Mouse (Mus musculus) liver, embryonic 11.5 days (tissue): ENCODE data around the gene Paqr8. TPM values are rescaled to one million over a fixed set of nuclear protein-coding genes. Genes with fewer than 3 reads are reported as not detected.

ENCODE experiments used
- ATAC-seq: fragments of 200-750 bp; cut with Nextera tagmentation; replicated peaks from 2 replicates; pipeline ENCODE4 v1.8.0; 2017; ENCODE audit warnings: moderate number of reproducible peaks, mild to moderate bottlenecking, moderate TSS enrichment, moderate library complexity; ENCODE audit not compliant: low FRiP score
- DNase-seq: peaks from one replicate; pipeline ENCODE4 v3.0.0-alpha.2; 2017; ENCODE audit warnings: low spot score
- H3K27ac ChIP-seq: fragments of 300-500 bp; sonication (generic); 2 replicates; pipeline ENCODE4 v1.5.1; 2014; ENCODE audit warnings: mild to moderate bottlenecking, low read depth, low read length, control low read depth
- H3K27me3 ChIP-seq: fragments of 300-500 bp; sonication (generic); replicated peaks from 2 replicates; pipeline ENCODE4 v1.6.1; 2014; ENCODE audit warnings: low read length, mixed read lengths; ENCODE audit not compliant: control insufficient read depth, insufficient read depth
- H3K36me3 ChIP-seq: fragments of 300-500 bp; sonication (generic); 2 replicates; pipeline ENCODE4 v1.6.1; 2014; ENCODE audit warnings: mild to moderate bottlenecking, low read length, moderate library complexity, mixed read lengths; ENCODE audit not compliant: control insufficient read depth, insufficient read depth
- H3K4me1 ChIP-seq: fragments of 300-500 bp; sonication (generic); replicated peaks from 2 replicates; pipeline ENCODE4 v1.6.1; 2014; ENCODE audit warnings: low read length, mixed read lengths; ENCODE audit not compliant: control insufficient read depth, insufficient read depth
- H3K4me2 ChIP-seq: fragments of 300-500 bp; sonication (generic); 2 replicates; pipeline ENCODE4 v1.6.1; 2014; ENCODE audit warnings: mild to moderate bottlenecking, control low read depth, moderate library complexity
- H3K4me3 ChIP-seq: fragments of 300-500 bp; sonication (generic); 2 replicates; pipeline ENCODE4 v1.5.1; 2014; ENCODE audit warnings: low read depth, low read length, control low read depth
- H3K9ac ChIP-seq: fragments of 300-500 bp; sonication (generic); 2 replicates; pipeline ENCODE4 v1.6.1; 2014; ENCODE audit warnings: low read depth, low read length, control low read depth
- H3K9me3 ChIP-seq: fragments of 300-500 bp; sonication (generic); 2 replicates; pipeline ENCODE4 v1.6.1; 2016; ENCODE audit warnings: low read length, inconsistent platforms, mixed read lengths; ENCODE audit not compliant: control insufficient read depth
- WGBS: fragments of 180-500 bp; shearing (Covaris S2); extraction: QIAGEN DNeasy Blood & Tissue Kit; methylation state at CpG from one replicate; pipeline ENCODE4 v1.1.7; 2014; 5-methylcytosine and 5-hydroxymethylcytosine counted together
- polyA plus RNA-seq: library from polyadenylated mRNA; unstranded; fragments of >200 nt; fragmentation: Nextera tagmentation; extraction: Ambion mirVana; gene quantifications from 2 replicates; pipeline ENCODE4 v1.2.1, GENCODE M21; 2014

Gene Paqr8
- polyA plus RNA-seq, 1 experiment from 2014 or later, result 1.4 TPM

- no peaks in the 10 kb centered on the region for H3K27me3 ChIP-seq
- H3K4me2 ChIP-seq, result no peak overlapping the region
- DNase-seq, result no peak
- no peaks in the 10 kb centered on the region for H3K4me1 ChIP-seq
- no peak overlapping the region for H3K4me3 ChIP-seq
- H3K27ac ChIP-seq, result no peak overlapping the region
- peak; percentile 63 for ATAC-seq
- no peak overlapping the region for H3K9ac ChIP-seq
- H3K36me3 ChIP-seq, result no peaks in the 10 kb centered on the region
- 41% methylated on average over 3 of the region's 3 CpGs for WGBS
- H3K9me3 ChIP-seq, result no peaks in the 10 kb centered on the region
These were observed 48.6 kb downstream of the Paqr8 start for GRCm38 (mm10) chr1:20939046-20939445.

GRCm38 (mm10) chr1:20940151-20940550 lies 49.7 kb downstream of the Paqr8 start:
- DNase-seq (no peak), ATAC-seq (no peak; the same call in 1 of the 2 replicates)
- Histone ChIP-seq H3K27ac (no peak overlapping the region), H3K4me1 (no peaks in the 10 kb centered on the region), H3K4me2 (peak overlapping the region; percentile 28), H3K9me3 (no peaks in the 10 kb centered on the region), H3K27me3 (no peaks in the 10 kb centered on the region), H3K36me3 (no peaks in the 10 kb centered on the region), H3K9ac (no peak overlapping the region), H3K4me3 (no peak overlapping the region)
- WGBS, result 45% methylated on average over 16 of the region's 16 CpGs

- H3K27ac ChIP-seq, result no peak overlapping the region
- no peaks in the 10 kb centered on the region for H3K27me3 ChIP-seq
- H3K9me3 ChIP-seq, result no peaks in the 10 kb centered on the region
- H3K9ac ChIP-seq, result no peak overlapping the region
- DNase-seq, result no peak
- H3K4me2 ChIP-seq, result no peak overlapping the region
- 58% methylated on average over 2 of the region's 2 CpGs for WGBS
- H3K4me3 ChIP-seq, result no peak overlapping the region
- no peak for ATAC-seq
- H3K4me1 ChIP-seq, result no peaks in the 10 kb centered on the region
- H3K36me3 ChIP-seq, result no peaks in the 10 kb centered on the region
These were observed 50.9 kb downstream of the Paqr8 start for GRCm38 (mm10) chr1:20941322-20941721.

- H3K9ac ChIP-seq, result no peak overlapping the region
- ATAC-seq (no peak), DNase-seq (peak; percentile 9)
- no peaks in the 10 kb centered on the region for H3K9me3 ChIP-seq
- no peaks in the 10 kb centered on the region for H3K4me1 ChIP-seq
- H3K36me3 ChIP-seq, result no peaks in the 10 kb centered on the region
- WGBS, result 85% methylated on average over 7 of the region's 7 CpGs
- no peaks in the 10 kb centered on the region for H3K27me3 ChIP-seq
- H3K4me3 ChIP-seq, result no peak overlapping the region
- H3K27ac ChIP-seq, result no peak overlapping the region
- H3K4me2 ChIP-seq, result no peak overlapping the region
These were observed 51.5 kb downstream of the Paqr8 start for GRCm38 (mm10) chr1:20941857-20942256.

- H3K9ac ChIP-seq, result no peak overlapping the region
- DNase-seq, result no peak
- H3K27me3 ChIP-seq, result no peaks in the 10 kb centered on the region
- 95% methylated on average over 2 of the region's 2 CpGs for WGBS
- H3K27ac ChIP-seq, result no peak overlapping the region
- H3K4me2 ChIP-seq, result no peak overlapping the region
- H3K9me3 ChIP-seq, result no peaks in the 10 kb centered on the region
- H3K4me3 ChIP-seq, result no peak overlapping the region
- no peaks in the 10 kb centered on the region for H3K4me1 ChIP-seq
- no peak for ATAC-seq
- H3K36me3 ChIP-seq, result no peaks in the 10 kb centered on the region
These were observed 52.6 kb downstream of the Paqr8 start for GRCm38 (mm10) chr1:20943016-20943415.

GRCm38 (mm10) chr1:20951300-20951763 lies 60.9 kb downstream of the Paqr8 start, which contains the start of gene Efhc1:
Gene Efhc1, plus strand, starts transcription at chr1:20951626.
- WGBS, result under 1% methylated on average over 23 of the region's 23 CpGs
- Histone ChIP-seq H3K9me3 (no peaks in the 10 kb centered on the region), H3K4me3 (peak within 1 kb of the TSS; percentile 61), H3K4me2 (peak within 1 kb of the TSS; percentile 85), H3K9ac (peak within 1 kb of the TSS; percentile 52), H3K27ac (no peak within 1 kb of the TSS; the same call in 1 of the 2 replicates), H3K27me3 (no peaks in the 10 kb centered on the region), H3K4me1 (no peaks in the 10 kb centered on the region), H3K36me3 (no peaks in the 10 kb centered on the region)
- DNase-seq (peak; percentile 92), ATAC-seq (peak; percentile 94)

GRCm38 (mm10) chr1:20951799-20952198 lies 61.4 kb downstream of the Paqr8 start:
- ATAC-seq, result peak; percentile 40
- no peaks in the 10 kb centered on the region for H3K9me3 ChIP-seq
- 8% methylated on average over 16 of the region's 16 CpGs for WGBS
- peak overlapping the region; percentile 85 for H3K4me2 ChIP-seq
- DNase-seq, result no peak
- H3K9ac ChIP-seq, result 0 out of 2 replicates have a peak overlapping the region, but pooled peaks have one; percentile 52
- no peaks in the 10 kb centered on the region for H3K36me3 ChIP-seq
- H3K4me1 ChIP-seq, result no peaks in the 10 kb centered on the region
- no peaks in the 10 kb centered on the region for H3K27me3 ChIP-seq
- H3K27ac ChIP-seq, result no peak overlapping the region
- peak overlapping the region; percentile 61 for H3K4me3 ChIP-seq

GRCm38 (mm10) chr1:20954876-20955275 lies 64.5 kb downstream of the Paqr8 start:
- H3K36me3 ChIP-seq, result no peaks in the 10 kb centered on the region
- no peaks in the 10 kb centered on the region for H3K9me3 ChIP-seq
- DNase-seq (no peak), ATAC-seq (no peak)
- H3K27ac ChIP-seq, result no peak overlapping the region
- H3K4me3 ChIP-seq, result no peak overlapping the region
- no peak overlapping the region for H3K4me2 ChIP-seq
- no peaks in the 10 kb centered on the region for H3K27me3 ChIP-seq
- H3K9ac ChIP-seq, result no peak overlapping the region
- H3K4me1 ChIP-seq, result no peaks in the 10 kb centered on the region
- WGBS, result 73% methylated on average over 3 of the region's 3 CpGs

- H3K36me3 ChIP-seq, result no peaks in the 10 kb centered on the region
- no peak overlapping the region for H3K9ac ChIP-seq
- 72% methylated on average over 2 of the region's 2 CpGs for WGBS
- no peak overlapping the region for H3K27ac ChIP-seq
- H3K4me1 ChIP-seq, result no peaks in the 10 kb centered on the region
- no peak overlapping the region for H3K4me2 ChIP-seq
- no peak overlapping the region for H3K4me3 ChIP-seq
- no peak for ATAC-seq
- DNase-seq, result no peak
- H3K27me3 ChIP-seq, result no peaks in the 10 kb centered on the region
- no peaks in the 10 kb centered on the region for H3K9me3 ChIP-seq
These were observed 79.2 kb downstream of the Paqr8 start for GRCm38 (mm10) chr1:20969642-20970041.
